Mouse (Mus musculus): Measurements from ENCODE around the gene Tada1. TPM values are rescaled to one million over a fixed set of nuclear protein-coding genes. Genes with fewer than 3 reads are reported as not detected.
A peak's percentile ranks its signal among the peaks of the same experiment; 100 is the strongest.

The Tada1 gene
- total RNA-seq (2021): 10 to 100 TPM; 36.6 to 38.9 TPM
- long read RNA-seq, transcript Tada1-201 (8 exons, 2,215 nt): major isoform, 53 of 61 reads
- long read RNA-seq, partial matches to known transcripts: 2 of 61 reads
- long read RNA-seq, other reads (novel, unspliced or antisense): 6 of 61 reads

GRCm38 (mm10) chr1:166379013-166379629 is at the start of gene Tada1:
Gene Tada1, plus strand, starts transcription at chr1:166379097.
- DNase-seq (ENCODE audit: low spot score in 2 of 2): peak; percentile 96

DNA sequence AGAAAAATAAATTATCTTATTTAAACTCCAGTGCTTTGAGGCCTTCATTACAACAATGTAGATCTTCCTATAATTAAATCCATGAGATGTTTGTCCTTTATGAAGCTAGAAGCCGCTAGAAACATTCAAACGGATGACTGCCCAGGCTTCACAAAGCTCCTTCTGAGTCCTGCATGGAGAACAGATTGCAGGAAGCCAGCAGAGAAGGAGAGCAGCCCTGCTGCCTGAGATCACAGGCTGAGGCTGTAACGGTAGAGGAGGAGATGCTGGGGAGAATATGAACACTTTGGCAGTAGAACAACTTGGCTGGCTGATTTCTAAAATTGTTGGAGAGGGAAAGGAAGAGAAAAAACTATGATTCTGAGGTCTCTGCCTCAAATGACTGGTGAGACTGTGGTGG is 48.1 kb upstream of the Tada1 start:
- no peak for DNase-seq (ENCODE audit: low spot score in 2 of 2)

DNA sequence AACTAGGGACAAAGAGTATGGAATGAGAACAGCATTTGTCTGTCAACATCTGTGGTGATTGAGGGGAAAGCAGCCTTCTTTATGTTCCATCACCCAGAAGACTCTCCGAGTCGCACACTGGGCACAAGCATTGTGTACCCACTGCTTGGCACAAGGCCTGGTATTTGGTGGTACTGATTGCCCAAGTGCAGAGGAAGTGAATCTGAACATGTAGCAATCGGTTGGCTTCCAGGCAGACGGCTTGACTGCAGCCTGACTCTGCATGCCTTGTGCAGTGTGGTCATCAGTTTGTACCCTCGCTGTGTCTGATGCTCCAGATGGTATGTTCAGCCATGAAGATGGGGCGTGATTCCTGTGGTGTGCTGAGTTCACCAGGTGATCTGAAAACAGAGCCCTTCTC is 39.8 kb upstream of the Tada1 start:
- no peak for DNase-seq (ENCODE audit: low spot score in 2 of 2)

- DNase-seq (ENCODE audit: low spot score in 2 of 2): no peak
These were observed 36.8 kb upstream of the Tada1 start for GRCm38 (mm10) chr1:166342060-166342459.

GRCm38 (mm10) chr1:166342539-166342938 is 36.4 kb upstream of the Tada1 start:
- DNase-seq (ENCODE audit: low spot score in 2 of 2): no peak

DNA sequence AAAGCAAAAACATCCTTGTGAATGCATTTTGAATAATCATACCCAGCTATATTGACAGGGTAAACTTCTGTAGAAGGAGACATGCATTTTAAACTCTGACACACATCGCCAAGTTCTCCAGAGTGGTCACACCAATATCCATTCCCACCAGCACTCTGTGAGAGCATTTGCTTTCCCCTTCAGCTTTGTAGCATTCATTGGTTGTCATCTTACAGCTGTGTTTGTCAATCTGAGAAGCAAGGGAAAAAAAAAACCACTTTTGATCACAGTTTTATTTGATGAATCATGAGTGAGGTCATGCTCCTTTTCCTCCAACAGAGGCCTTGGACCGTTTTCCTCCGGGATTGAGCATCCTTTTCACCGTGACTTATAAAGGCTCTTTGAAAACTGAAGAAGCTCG is 35.3 kb upstream of the Tada1 start:
- no peak for DNase-seq (ENCODE audit: low spot score in 2 of 2)

GRCm38 (mm10) chr1:166344300-166345077 is 34.4 kb upstream of the Tada1 start:
- no peak for DNase-seq (ENCODE audit: low spot score in 2 of 2)

GRCm38 (mm10) chr1:166345602-166346001 is 33.3 kb upstream of the Tada1 start:
- no peak for DNase-seq (ENCODE audit: low spot score in 2 of 2)

- DNase-seq (ENCODE audit: low spot score in 2 of 2): no peak
These were observed 32.0 kb upstream of the Tada1 start for GRCm38 (mm10) chr1:166346906-166347305.

- DNase-seq (ENCODE audit: low spot score in 2 of 2): no peak
These were observed 29.6 kb upstream of the Tada1 start for GRCm38 (mm10) chr1:166349341-166349740.

DNA sequence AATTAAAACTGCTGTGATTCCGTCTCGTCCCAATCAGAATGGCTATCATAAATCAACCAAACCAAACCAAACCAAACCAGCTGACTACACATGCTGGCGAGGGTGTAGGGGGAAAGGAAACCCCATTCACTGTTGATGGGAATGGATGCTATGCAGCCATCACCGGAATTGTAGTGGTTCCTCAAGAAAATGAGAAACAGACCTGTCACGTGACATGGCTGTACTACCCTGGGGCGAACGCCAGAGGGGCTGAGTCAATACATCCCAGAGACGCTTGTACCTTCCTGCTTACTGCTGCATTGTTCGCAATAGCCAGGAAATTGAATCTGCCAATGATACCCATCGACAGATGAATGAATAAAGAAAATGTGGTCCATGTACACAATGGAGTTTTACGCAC is 29.1 kb upstream of the Tada1 start:
- DNase-seq (ENCODE audit: low spot score in 2 of 2): no peak

GRCm38 (mm10) chr1:166360157-166360855 is 18.6 kb upstream of the Tada1 start:
- peak; percentile 95 to 96 for DNase-seq (ENCODE audit: low spot score in 2 of 2)

DNA sequence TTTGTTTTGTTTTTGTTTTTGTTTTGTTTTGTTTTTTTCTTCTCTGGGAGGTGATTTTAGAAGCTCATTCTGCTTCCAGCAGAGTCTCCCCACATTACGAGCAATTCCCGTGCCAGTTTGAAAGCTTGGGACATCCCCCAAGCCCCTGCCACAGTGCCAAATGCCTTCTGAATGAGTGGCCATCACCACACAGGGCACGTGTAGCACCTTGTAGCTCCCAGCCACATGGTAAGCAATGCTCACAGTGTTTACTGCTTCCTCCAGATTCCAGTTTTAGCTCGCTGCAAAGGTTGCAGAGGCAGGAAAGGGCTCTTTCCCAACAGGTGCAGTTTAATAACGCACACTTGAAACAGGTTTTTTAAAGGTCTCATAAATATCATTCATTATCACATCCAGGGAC is 18.0 kb upstream of the Tada1 start:
- DNase-seq (ENCODE audit: low spot score in 2 of 2): no peak

- no peak for DNase-seq (ENCODE audit: low spot score in 2 of 2)
These were observed 17.1 kb upstream of the Tada1 start for GRCm38 (mm10) chr1:166361842-166362241.

DNA sequence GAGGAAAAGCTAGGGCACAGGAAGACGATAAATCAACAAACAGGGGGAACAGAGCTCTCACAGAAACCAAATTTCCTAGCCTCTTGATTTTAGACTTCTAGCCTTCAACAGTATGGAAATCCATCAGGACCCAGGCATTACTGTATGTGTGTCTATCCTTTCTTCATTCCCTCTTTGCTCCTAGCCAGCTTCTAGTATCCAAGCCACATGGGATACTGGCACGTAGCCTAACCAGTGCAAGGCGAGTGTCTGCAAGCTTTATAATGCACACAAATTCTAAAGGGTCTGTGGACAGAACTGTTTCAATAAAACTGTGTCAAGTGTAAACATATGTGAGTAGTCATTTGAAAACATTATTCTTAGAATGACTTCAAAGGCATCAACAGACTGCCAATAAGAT is 16.2 kb upstream of the Tada1 start:
- DNase-seq (ENCODE audit: low spot score in 2 of 2): no peak

DNA sequence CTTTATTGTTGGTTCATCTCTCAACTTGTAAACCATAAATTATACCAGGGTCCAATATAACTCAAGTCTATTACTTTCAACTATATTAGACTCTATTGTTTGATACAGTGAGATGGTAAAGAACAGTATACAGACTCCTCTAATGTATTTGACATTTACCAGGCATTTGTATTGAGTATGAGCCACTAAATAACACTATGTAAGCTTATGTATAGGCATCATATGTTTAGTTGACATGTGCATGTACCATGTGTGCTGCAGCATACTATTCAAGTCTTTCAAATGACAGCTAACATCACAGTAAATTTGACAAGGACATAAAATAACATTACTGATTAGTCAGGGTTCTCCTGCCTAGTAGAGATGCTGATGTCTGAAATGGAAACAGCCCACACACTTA is 15.8 kb upstream of the Tada1 start:
- DNase-seq (ENCODE audit: low spot score in 2 of 2): no peak

- DNase-seq (ENCODE audit: low spot score in 2 of 2): no peak
These were observed 1.7 kb upstream of the Tada1 start for GRCm38 (mm10) chr1:166377171-166377570.

GRCm38 (mm10) chr1:166378431-166379012 is 375 bp upstream of the Tada1 start:
- no peak for DNase-seq (ENCODE audit: low spot score in 2 of 2)

DNA sequence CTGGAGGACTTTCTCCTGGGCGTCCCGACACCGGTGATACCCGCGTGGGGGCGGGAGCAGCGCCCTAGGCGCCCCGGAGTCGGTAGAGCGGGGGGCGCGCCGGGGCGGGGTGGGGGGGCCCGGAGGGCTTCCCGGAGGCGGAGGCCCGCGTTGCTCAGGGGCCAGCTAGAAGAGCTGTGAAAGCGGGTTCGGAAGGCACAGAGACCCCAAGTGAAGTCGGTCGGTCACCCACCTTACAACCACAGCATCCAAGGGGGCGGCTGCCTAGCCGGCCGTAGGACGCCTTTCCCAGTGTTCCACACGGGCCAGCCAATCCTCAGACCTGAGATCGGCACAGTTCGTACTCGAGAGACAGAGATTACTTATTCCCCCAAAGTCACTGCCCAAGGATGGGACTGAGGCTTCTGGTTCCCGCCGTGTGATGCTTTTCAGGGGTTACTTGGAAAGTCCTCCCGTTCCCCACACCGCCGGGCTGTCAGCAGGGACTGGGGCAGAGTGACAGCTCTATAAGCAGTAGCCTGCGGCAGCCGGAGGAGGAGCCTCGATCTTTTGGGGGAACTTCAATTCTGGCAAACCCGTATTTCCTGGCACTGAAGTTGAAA is 834 bp downstream of the Tada1 start:
- DNase-seq (ENCODE audit: low spot score in 2 of 2): peak; percentile 58 to 70

GRCm38 (mm10) chr1:166381336-166381735 is 2.4 kb downstream of the Tada1 start:
- no peak for DNase-seq (ENCODE audit: low spot score in 2 of 2)

- DNase-seq (ENCODE audit: low spot score in 2 of 2): no peak
These were observed 2.9 kb downstream of the Tada1 start for GRCm38 (mm10) chr1:166381821-166382220.

All from layer of hippocampus, postnatal 10 days (tissue).